Mouse (Mus musculus): Measurements from ENCODE around the gene Fam160a1. TPM values are rescaled to one million over a fixed set of nuclear protein-coding genes. Genes with fewer than 3 reads are reported as not detected.

The Fam160a1 gene
- polyA plus RNA-seq, 1 experiment from 2014 or later: 8.9 TPM

GRCm38 (mm10) chr3:85636716-85637447 lies 180.2 kb downstream of the Fam160a1 start:
- H3K36me3 ChIP-seq (ENCODE audit: control insufficient read depth, insufficient read depth, low read length): no peaks in the 10 kb centered on the region
- TF ChIP-seq EP300 (optimal IDR thresholded peaks at IDR 0.05) (no peak), CTCF (IDR thresholded peaks at IDR 0.05; ENCODE audit: low read depth) (no peak)
- no peak overlapping the region for H3K9ac ChIP-seq (ENCODE audit: low read length)
- H3K27ac ChIP-seq (replicated peaks): no peak overlapping the region
- no peak for DNase-seq (ENCODE audit: low spot score)
- H3K4me2 ChIP-seq (replicated peaks; ENCODE audit: low read depth): no peak overlapping the region
- no peaks in the 10 kb centered on the region for H3K27me3 ChIP-seq (ENCODE audit: control insufficient read depth, insufficient read depth, low read length)
- no peak overlapping the region for H3K4me3 ChIP-seq (ENCODE audit: low read depth, low read length)
- 80% methylated on average over 5 of the region's 5 CpGs for WGBS
- no peaks in the 10 kb centered on the region for H3K9me3 ChIP-seq (ENCODE audit: control insufficient read depth, low read length)
- no peak for ATAC-seq (ENCODE audit: low FRiP score, low TSS enrichment)
- no peaks in the 10 kb centered on the region for H3K4me1 ChIP-seq (replicated peaks; ENCODE audit: control insufficient read depth, insufficient read depth)

- no peak for DNase-seq (ENCODE audit: low spot score)
- H3K9ac ChIP-seq (ENCODE audit: low read length): no peak overlapping the region
- no peak overlapping the region for H3K27ac ChIP-seq (replicated peaks)
- H3K36me3 ChIP-seq (ENCODE audit: control insufficient read depth, insufficient read depth, low read length): no peaks in the 10 kb centered on the region
- H3K4me3 ChIP-seq (ENCODE audit: low read depth, low read length): no peak overlapping the region
- H3K4me2 ChIP-seq (replicated peaks; ENCODE audit: low read depth): no peak overlapping the region
- 47% methylated on average over 2 of the region's 2 CpGs for WGBS
- H3K9me3 ChIP-seq (ENCODE audit: control insufficient read depth, low read length): no peaks in the 10 kb centered on the region
- H3K27me3 ChIP-seq (ENCODE audit: control insufficient read depth, insufficient read depth, low read length): no peaks in the 10 kb centered on the region
- TF ChIP-seq EP300 (optimal IDR thresholded peaks at IDR 0.05) (no peak), CTCF (IDR thresholded peaks at IDR 0.05; ENCODE audit: low read depth) (no peak)
- ATAC-seq (ENCODE audit: low FRiP score, low TSS enrichment): no peak
- no peaks in the 10 kb centered on the region for H3K4me1 ChIP-seq (replicated peaks; ENCODE audit: control insufficient read depth, insufficient read depth)
Observed at GRCm38 (mm10) chr3:85635591-85635990, 181.5 kb downstream of the Fam160a1 start.

- Histone ChIP-seq H3K36me3 (ENCODE audit: control insufficient read depth, insufficient read depth, low read length) (no peaks in the 10 kb centered on the region), H3K4me1 (replicated peaks; ENCODE audit: control insufficient read depth, insufficient read depth) (no peaks in the 10 kb centered on the region), H3K9me3 (ENCODE audit: control insufficient read depth, low read length) (no peaks in the 10 kb centered on the region), H3K9ac (ENCODE audit: low read length) (no peak overlapping the region), H3K4me3 (ENCODE audit: low read depth, low read length) (no peak overlapping the region), H3K27me3 (ENCODE audit: control insufficient read depth, insufficient read depth, low read length) (no peaks in the 10 kb centered on the region), H3K4me2 (replicated peaks; ENCODE audit: low read depth) (no peak overlapping the region), H3K27ac (replicated peaks) (no peak overlapping the region; the same call in 1 of the 2 replicates)
- TF ChIP-seq CTCF (IDR thresholded peaks at IDR 0.05; ENCODE audit: low read depth) (no peak), EP300 (optimal IDR thresholded peaks at IDR 0.05) (peak; percentile 62)
- ATAC-seq (ENCODE audit: low FRiP score, low TSS enrichment) (no peak; the same call in 1 of the 2 replicates), DNase-seq (ENCODE audit: low spot score) (no peak)
- 36% methylated on average over 2 of the region's 2 CpGs for WGBS
Observed at GRCm38 (mm10) chr3:85635126-85635419, 182.0 kb downstream of the Fam160a1 start.

GRCm38 (mm10) chr3:85634389-85635125 lies 182.5 kb downstream of the Fam160a1 start:
- 45% methylated on average over 8 of the region's 8 CpGs for WGBS
- H3K4me3 ChIP-seq (ENCODE audit: low read depth, low read length): no peak overlapping the region
- no peaks in the 10 kb centered on the region for H3K27me3 ChIP-seq (ENCODE audit: control insufficient read depth, insufficient read depth, low read length)
- H3K9me3 ChIP-seq (ENCODE audit: control insufficient read depth, low read length): no peaks in the 10 kb centered on the region
- TF ChIP-seq CTCF (IDR thresholded peaks at IDR 0.05; ENCODE audit: low read depth) (no peak), EP300 (optimal IDR thresholded peaks at IDR 0.05) (no peak)
- no peak overlapping the region for H3K9ac ChIP-seq (ENCODE audit: low read length)
- no peaks in the 10 kb centered on the region for H3K36me3 ChIP-seq (ENCODE audit: control insufficient read depth, insufficient read depth, low read length)
- no peak for ATAC-seq (ENCODE audit: low FRiP score, low TSS enrichment)
- no peak overlapping the region for H3K4me2 ChIP-seq (replicated peaks; ENCODE audit: low read depth)
- no peaks in the 10 kb centered on the region for H3K4me1 ChIP-seq (replicated peaks; ENCODE audit: control insufficient read depth, insufficient read depth)
- DNase-seq (ENCODE audit: low spot score): no peak
- peak overlapping the region; percentile 71 for H3K27ac ChIP-seq (replicated peaks)

- Histone ChIP-seq H3K4me1 (replicated peaks; ENCODE audit: control insufficient read depth, insufficient read depth) (no peaks in the 10 kb centered on the region), H3K27ac (replicated peaks) (no peak overlapping the region), H3K27me3 (ENCODE audit: control insufficient read depth, insufficient read depth, low read length) (no peaks in the 10 kb centered on the region), H3K4me2 (replicated peaks; ENCODE audit: low read depth) (no peak overlapping the region), H3K36me3 (ENCODE audit: control insufficient read depth, insufficient read depth, low read length) (no peaks in the 10 kb centered on the region), H3K9me3 (ENCODE audit: control insufficient read depth, low read length) (no peaks in the 10 kb centered on the region), H3K4me3 (ENCODE audit: low read depth, low read length) (no peak overlapping the region), H3K9ac (ENCODE audit: low read length) (no peak overlapping the region)
- DNase-seq (ENCODE audit: low spot score): no peak
- TF ChIP-seq EP300 (optimal IDR thresholded peaks at IDR 0.05) (no peak), CTCF (IDR thresholded peaks at IDR 0.05; ENCODE audit: low read depth) (no peak)
- ATAC-seq (ENCODE audit: low FRiP score, low TSS enrichment): no peak
- WGBS: 77% methylated on average over 2 of the region's 2 CpGs
Observed at GRCm38 (mm10) chr3:85633733-85634132, 183.4 kb downstream of the Fam160a1 start.
